Mouse (Mus musculus) lung, embryonic 14.5 days (tissue): ENCODE measurements at regions not wholly inside any gene's neighbourhood (a gene's known extent, or its start where the extent isn't known, plus 50 kb on each side); places are given as distances from the start of the nearest gene placed in this dataset.

ENCODE experiments used
- ATAC-seq: fragments of 200-750 bp; cut with Nextera tagmentation; 2 replicates; pipeline ENCODE4 v1.8.0; 2017; ENCODE audit warnings: mild to moderate bottlenecking, moderate TSS enrichment, moderate library complexity; ENCODE audit not compliant: insufficient read depth
- DNase-seq: peaks from one replicate; pipeline ENCODE4 v3.0.0-alpha.2; 2015
- H3K27ac ChIP-seq: fragments of 300-500 bp; sonication (generic); 2 replicates; pipeline ENCODE4 v1.5.1; 2014; ENCODE audit warnings: low read depth, mild to moderate bottlenecking, moderate library complexity
- H3K27me3 ChIP-seq: fragments of 300-500 bp; sonication (generic); 2 replicates; pipeline ENCODE4 v1.6.1; 2014; ENCODE audit warnings: low read length, control low read depth; ENCODE audit not compliant: insufficient read depth
- H3K36me3 ChIP-seq: fragments of 300-500 bp; sonication (generic); 2 replicates; pipeline ENCODE4 v1.6.1; 2014; ENCODE audit warnings: control low read depth; ENCODE audit not compliant: insufficient read depth
- H3K4me1 ChIP-seq: fragments of 300-500 bp; sonication (generic); 2 replicates; pipeline ENCODE4 v1.6.1; 2014; ENCODE audit warnings: antibody characterized with exemption, control low read depth; ENCODE audit not compliant: insufficient read depth
- H3K4me2 ChIP-seq: fragments of 300-500 bp; sonication (generic); 2 replicates; pipeline ENCODE4 v1.6.1; 2014; ENCODE audit warnings: mild to moderate bottlenecking
- H3K4me3 ChIP-seq: fragments of 300-500 bp; sonication (generic); 2 replicates; pipeline ENCODE4 v1.5.1; 2014; ENCODE audit warnings: low read depth, low read length
- H3K9ac ChIP-seq: fragments of 300-500 bp; sonication (generic); 2 replicates; pipeline ENCODE4 v1.6.1; 2014
- H3K9me3 ChIP-seq: fragments of 300-500 bp; sonication (generic); 2 replicates; pipeline ENCODE4 v1.6.1; 2016; ENCODE audit warnings: low read depth, low read length, control low read depth
- CTCF ChIP-seq: IDR thresholded peaks from 2 replicates; pipeline ENCODE4 v1.5.1; 2016; ENCODE audit warnings: antibody characterized with exemption, low read depth
- WGBS: fragments of 180-500 bp; shearing (Covaris S2); extraction: QIAGEN DNeasy Blood & Tissue Kit; methylation state at CpG from one replicate; pipeline ENCODE4 v1.1.7; 2014; 5-methylcytosine and 5-hydroxymethylcytosine counted together

GRCm38 (mm10) chr13:38878718-38879669 is 81.7 kb downstream of the Slc35b3 start:
- Histone ChIP-seq H3K4me3 (no peak overlapping the region), H3K9me3 (no peaks in the 10 kb centered on the region), H3K27me3 (no peaks in the 10 kb centered on the region), H3K36me3 (no peaks in the 10 kb centered on the region), H3K4me1 (no peaks in the 10 kb centered on the region), H3K27ac (no peak overlapping the region), H3K9ac (no peak overlapping the region), H3K4me2 (no peak overlapping the region)
- TF ChIP-seq CTCF: no peak
- DNase-seq: no peak
- no peak for ATAC-seq
- 72% methylated on average over 7 of the region's 7 CpGs for WGBS

GRCm38 (mm10) chr13:38875923-38876322 is 84.8 kb downstream of the Slc35b3 start:
- DNase-seq: no peak
- no peak for ATAC-seq
- WGBS: 75% methylated on average over 2 of the region's 2 CpGs
- Histone ChIP-seq H3K36me3 (no peaks in the 10 kb centered on the region), H3K27me3 (no peaks in the 10 kb centered on the region), H3K4me3 (no peak overlapping the region), H3K27ac (no peak overlapping the region), H3K9ac (no peak overlapping the region), H3K9me3 (no peaks in the 10 kb centered on the region), H3K4me1 (no peaks in the 10 kb centered on the region), H3K4me2 (no peak overlapping the region)
- no peak for TF ChIP-seq CTCF

- H3K36me3 ChIP-seq: no peaks in the 10 kb centered on the region
- 69% methylated on average over 4 of the region's 4 CpGs for WGBS
These were observed 96.7 kb downstream of the Slc35b3 start for GRCm38 (mm10) chr13:38864002-38864401.

GRCm38 (mm10) chr13:38855742-38856141 is 104.9 kb downstream of the Slc35b3 start:
- Histone ChIP-seq H3K27me3 (no peaks in the 10 kb centered on the region), H3K27ac (no peak overlapping the region), H3K36me3 (no peaks in the 10 kb centered on the region), H3K4me2 (no peak overlapping the region), H3K9ac (no peak overlapping the region), H3K4me1 (no peaks in the 10 kb centered on the region), H3K9me3 (no peaks in the 10 kb centered on the region), H3K4me3 (no peak overlapping the region)
- ATAC-seq (no peak), DNase-seq (peak; percentile 50)
- WGBS: 54% methylated on average over 3 of the region's 3 CpGs
- TF ChIP-seq CTCF: peak; percentile 31; the same call in 1 of the 2 replicates

More at GRCm38 (mm10) chr13:38864002-38864401, 96.7 kb downstream of the Slc35b3 start:
- H3K9me3 ChIP-seq: no peaks in the 10 kb centered on the region
- ATAC-seq: no peak
- no peak for DNase-seq
- no peak overlapping the region for H3K27ac ChIP-seq
- H3K4me2 ChIP-seq: no peak overlapping the region
- H3K27me3 ChIP-seq: no peaks in the 10 kb centered on the region
- no peak overlapping the region for H3K4me3 ChIP-seq
- TF ChIP-seq CTCF: no peak
- H3K9ac ChIP-seq: no peak overlapping the region
- no peaks in the 10 kb centered on the region for H3K4me1 ChIP-seq

- Histone ChIP-seq H3K4me1 (no peaks in the 10 kb centered on the region), H3K27ac (no peak overlapping the region), H3K9ac (no peak overlapping the region), H3K4me2 (no peak overlapping the region), H3K27me3 (no peaks in the 10 kb centered on the region), H3K36me3 (no peaks in the 10 kb centered on the region), H3K4me3 (no peak overlapping the region), H3K9me3 (no peaks in the 10 kb centered on the region)
- no peak for TF ChIP-seq CTCF
- no peak for ATAC-seq
- WGBS: 77% methylated on average over 2 of the region's 2 CpGs
- no peak for DNase-seq
These were observed 105.7 kb downstream of the Slc35b3 start for GRCm38 (mm10) chr13:38854986-38855385.

- 41% methylated on average over 9 of the region's 9 CpGs for WGBS
- DNase-seq (no peak), ATAC-seq (no peak)
- no peaks in the 10 kb centered on the region for H3K4me1 ChIP-seq
- no peak overlapping the region for H3K4me2 ChIP-seq
- no peaks in the 10 kb centered on the region for H3K36me3 ChIP-seq
- H3K27me3 ChIP-seq: no peaks in the 10 kb centered on the region
- H3K9ac ChIP-seq: no peak overlapping the region
- no peak for TF ChIP-seq CTCF
- no peak overlapping the region for H3K27ac ChIP-seq
- H3K4me3 ChIP-seq: no peak overlapping the region
- H3K9me3 ChIP-seq: no peaks in the 10 kb centered on the region
These were observed 107.8 kb downstream of the Slc35b3 start for GRCm38 (mm10) chr13:38852868-38853267.

- ATAC-seq: no peak
- whole genome bisulfite sequencing: 76% methylated on average over 7 of the region's 7 CpGs
- Histone ChIP-seq H3K9me3 (no peaks in the 10 kb centered on the region), H3K4me2 (no peak overlapping the region), H3K36me3 (no peaks in the 10 kb centered on the region), H3K4me3 (no peak overlapping the region), H3K27ac (no peak overlapping the region), H3K9ac (no peak overlapping the region), H3K4me1 (no peaks in the 10 kb centered on the region), H3K27me3 (no peaks in the 10 kb centered on the region)
- no peak for TF ChIP-seq CTCF
- DNase-seq: no peak
These were observed 108.9 kb downstream of the Slc35b3 start for GRCm38 (mm10) chr13:38851820-38852219.
